Mouse (Mus musculus): ENCODE data around the gene Cdkn1c. TPM values are rescaled to one million over a fixed set of nuclear protein-coding genes. Genes with fewer than 3 reads are reported as not detected.

Gene Cdkn1c
- total and polyA plus RNA-seq, 3 experiments, result not detected

DNA sequence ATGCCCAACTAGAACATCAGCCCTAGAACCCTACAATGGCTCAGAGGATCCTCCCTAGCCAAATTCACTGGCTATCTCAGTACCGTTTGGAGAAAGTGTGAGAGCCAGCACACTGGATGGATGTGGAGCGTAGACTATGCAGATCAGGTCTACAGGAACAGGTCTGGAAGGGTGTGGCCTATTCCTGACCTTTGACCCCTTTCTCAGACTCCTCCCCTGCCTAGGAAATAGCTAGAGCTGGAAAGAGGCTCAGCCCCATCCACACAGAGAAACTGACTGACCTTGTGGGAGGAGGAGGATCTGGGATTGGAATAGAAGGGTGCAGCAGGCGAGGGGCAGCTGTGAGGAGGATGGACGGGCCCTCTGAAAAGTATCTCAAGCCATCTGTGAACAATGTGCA is 37.7 kb upstream of the Cdkn1c start:
- H3K36me3 ChIP-seq (replicated peaks in 1 of 2; ENCODE audit: control insufficient read depth in 1 of 2, insufficient read depth in 1 of 2, low read length in 1 of 2), result no peaks in the 10 kb centered on the region
- peaks cover 64% of the 10 kb centered on the region for H3K27me3 ChIP-seq (replicated peaks)
- no peak overlapping the region for H3K9ac ChIP-seq (ENCODE audit: insufficient read depth, low read depth)
- H3K4me2 ChIP-seq (ENCODE audit: insufficient read depth, low read depth, poor library complexity, severe bottlenecking), result no peak overlapping the region
- dilution Hi-C loops (cut with MboI; ENCODE audit: extremely low pct_ligation_motif_present, extremely low pct_unique_long_range_greater_than_20kb, low sequenced_read_pairs), result no loop called here
- peaks cover 11% of the 10 kb centered on the region for H3K9me3 ChIP-seq (replicated peaks; ENCODE audit: low read length)
- in situ Hi-C loops (cut with MboI; ENCODE audit: low pct_ligation_motif_present, low pct_unique_long_range_greater_than_20kb, low sequenced_read_pairs), result no loop called here
- no peak for TF ChIP-seq SMC3 (IDR thresholded peaks at IDR 0.05; ENCODE audit: low read depth, low read length)
- TF ChIP-seq UBTF (IDR thresholded peaks at IDR 0.05; ENCODE audit: low read depth, low read length), result no peak
- TF ChIP-seq KAT2A (IDR thresholded peaks at IDR 0.05; ENCODE audit: insufficient replicate concordance, low read length), result no peak
- TF ChIP-seq NRF1 (IDR thresholded peaks at IDR 0.05; ENCODE audit: low read depth, low read length), result no peak
- TF ChIP-seq MAZ (IDR thresholded peaks at IDR 0.05; ENCODE audit: low read depth, low read length), result no peak
- TF ChIP-seq CHD2 (IDR thresholded peaks at IDR 0.05; ENCODE audit: low read length), result no peak
- no peak for TF ChIP-seq RAD21 (IDR thresholded peaks at IDR 0.05; ENCODE audit: low read depth, low read length)
- no peak for TF ChIP-seq NELFE (IDR thresholded peaks at IDR 0.05; ENCODE audit: low read depth, low read length)
- no peak for TF ChIP-seq POLR2A (IDR thresholded peaks at IDR 0.05; ENCODE audit: low read depth, low read length)
- TF ChIP-seq MXI1 (IDR thresholded peaks at IDR 0.05; ENCODE audit: low read depth, low read length), result no peak
- no peak for TF ChIP-seq JUN (IDR thresholded peaks at IDR 0.05; ENCODE audit: insufficient read depth, low read depth, low read length)
- no peak for TF ChIP-seq RCOR1 (conservative IDR thresholded peaks at IDR 0.05; ENCODE audit: low read depth, low read length)
- TF ChIP-seq MAFK (IDR thresholded peaks at IDR 0.05; ENCODE audit: insufficient replicate concordance, low read length), result no peak
- no peak for TF ChIP-seq ETS1 (conservative IDR thresholded peaks at IDR 0.05; ENCODE audit: low read depth, low read length)
- TF ChIP-seq JUND (conservative IDR thresholded peaks at IDR 0.05; ENCODE audit: low read depth, low read length), result no peak
- no peak for TF ChIP-seq ZC3H11A (IDR thresholded peaks at IDR 0.05; ENCODE audit: low read depth, low read length)
- no peak for TF ChIP-seq USF1 (IDR thresholded peaks at IDR 0.05; ENCODE audit: low read depth, low read length)
- no peak for TF ChIP-seq ZMIZ1 (IDR thresholded peaks at IDR 0.05; ENCODE audit: low read depth, low read length)
- TF ChIP-seq USF2 (conservative IDR thresholded peaks at IDR 0.05; ENCODE audit: low read depth, low read length), result no peak
- no peak for TF ChIP-seq ELF1 (IDR thresholded peaks at IDR 0.05; ENCODE audit: low read depth, low read length)
- H3K27ac ChIP-seq (ENCODE audit: insufficient read depth, low read depth), result no peak overlapping the region
- H3K79me2 ChIP-seq (replicated peaks; ENCODE audit: control insufficient read depth, extremely low read depth, insufficient read depth, poor library complexity, severe bottlenecking), result no peaks in the 10 kb centered on the region
- H3K4me1 ChIP-seq (ENCODE audit: control insufficient read depth in 1 of 2, insufficient read depth in 2 of 2), result no peaks in the 10 kb centered on the region
- no peak overlapping the region for H3K4me3 ChIP-seq (replicated peaks in 1 of 3; ENCODE audit: low read depth in 2 of 3, low read length in 2 of 3, poor library complexity in 1 of 3)
- no peak for DNase-seq (ENCODE audit: extremely low read depth)

DNA sequence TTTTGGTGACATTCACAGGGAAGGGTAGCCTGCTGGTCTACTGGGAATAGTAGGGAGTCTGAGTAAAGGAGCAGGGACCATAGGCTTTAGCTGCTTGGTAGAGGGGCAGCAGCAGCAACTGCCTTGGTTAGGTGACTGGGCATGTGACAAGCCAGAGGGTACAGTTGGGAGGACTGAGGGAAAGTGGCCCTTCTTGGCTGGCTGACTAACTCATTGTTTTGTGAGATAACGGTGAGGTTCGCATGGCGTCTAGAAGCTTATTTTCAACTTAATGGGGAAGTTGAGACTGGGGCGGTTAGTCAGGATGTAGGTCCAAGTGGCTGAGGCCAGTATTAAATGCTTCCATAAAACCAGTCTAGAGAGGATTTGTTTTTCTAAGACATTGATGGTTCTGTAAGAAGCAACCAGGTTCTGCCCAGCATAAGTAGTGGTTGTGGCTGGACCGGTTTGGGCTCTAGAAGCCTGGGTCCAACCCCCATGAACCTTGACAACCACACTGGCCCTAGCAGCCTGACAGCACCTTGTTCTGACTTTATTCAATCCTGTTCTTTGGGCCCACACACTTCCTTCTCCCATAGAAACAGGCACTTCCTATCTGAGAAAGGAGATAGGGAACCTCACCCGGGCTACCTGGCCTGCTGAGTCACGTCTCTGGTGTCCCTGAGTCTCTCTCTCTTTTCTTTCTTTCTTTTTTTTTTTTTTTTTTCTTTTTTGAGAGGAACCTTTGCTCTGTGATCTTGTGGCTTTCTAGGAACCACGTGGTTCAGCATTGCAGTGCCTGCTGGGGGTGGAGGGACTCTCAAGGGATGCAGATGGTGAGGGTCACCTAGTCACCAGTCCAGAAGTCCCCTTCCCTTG is 34.5 kb upstream of the Cdkn1c start:
- TF ChIP-seq POLR2AphosphoS2 (IDR thresholded peaks at IDR 0.05; ENCODE audit: low read depth, low read length) (no peak), UBTF (IDR thresholded peaks at IDR 0.05; ENCODE audit: low read depth, low read length) (no peak), ZNF384 (IDR thresholded peaks at IDR 0.05; ENCODE audit: low read depth, low read length) (peak; percentile 50; the same call in 1 of the 2 replicates), JUN (IDR thresholded peaks at IDR 0.05; ENCODE audit: insufficient read depth, low read depth, low read length) (no peak), BHLHE40 (IDR thresholded peaks at IDR 0.05; ENCODE audit: low read depth, low read length) (no peak)
- H3K4me1 ChIP-seq (ENCODE audit: control insufficient read depth in 1 of 2, insufficient read depth in 2 of 2), result no peaks in the 10 kb centered on the region
- no peak for DNase-seq (ENCODE audit: extremely low read depth)
- H3K36me3 ChIP-seq (replicated peaks in 1 of 2; ENCODE audit: control insufficient read depth in 1 of 2, insufficient read depth in 1 of 2, low read length in 1 of 2), result no peaks in the 10 kb centered on the region
- H3K4me3 ChIP-seq (replicated peaks in 1 of 3; ENCODE audit: low read depth in 2 of 3, low read length in 2 of 3, poor library complexity in 1 of 3), result no peak overlapping the region
- in situ Hi-C loops (cut with MboI; ENCODE audit: low pct_ligation_motif_present, low pct_unique_long_range_greater_than_20kb, low sequenced_read_pairs) (no loop called here), dilution Hi-C loops (cut with MboI; ENCODE audit: extremely low pct_ligation_motif_present, extremely low pct_unique_long_range_greater_than_20kb, low sequenced_read_pairs) (no loop called here)
- H3K27ac ChIP-seq (ENCODE audit: insufficient read depth, low read depth), result no peak overlapping the region
- no peak overlapping the region for H3K9ac ChIP-seq (ENCODE audit: insufficient read depth, low read depth)
- no peaks in the 10 kb centered on the region for H3K79me2 ChIP-seq (replicated peaks; ENCODE audit: control insufficient read depth, extremely low read depth, insufficient read depth, poor library complexity, severe bottlenecking)
- no peaks in the 10 kb centered on the region for H3K9me3 ChIP-seq (replicated peaks; ENCODE audit: low read length)
- H3K4me2 ChIP-seq (ENCODE audit: insufficient read depth, low read depth, poor library complexity, severe bottlenecking), result no peak overlapping the region
- peaks cover 73% of the 10 kb centered on the region for H3K27me3 ChIP-seq (replicated peaks)

Measured in CH12.LX (cell line).